Mouse (Mus musculus): ENCODE measurements at regions not wholly inside any gene's neighbourhood (a gene's known extent, or its start where the extent isn't known, plus 50 kb on each side); places are given as distances from the start of the nearest gene placed in this dataset.

GRCm38 (mm10) chr1:24943451-24943850 lies 265.0 kb downstream of the Lmbrd1 start:
- H3K4me2 ChIP-seq (replicated peaks): no peak overlapping the region
- no peaks in the 10 kb centered on the region for H3K4me1 ChIP-seq (replicated peaks; ENCODE audit: control insufficient read depth, insufficient read depth, low read length)
- ATAC-seq (ENCODE audit: low FRiP score) (no peak; the same call in 1 of the 2 replicates), DNase-seq (ENCODE audit: low spot score) (no peak)
- H3K9me3 ChIP-seq (ENCODE audit: control insufficient read depth, low read length): no peaks in the 10 kb centered on the region
- H3K4me3 ChIP-seq (replicated peaks; ENCODE audit: low read length): no peak overlapping the region
- no peaks in the 10 kb centered on the region for H3K36me3 ChIP-seq (replicated peaks; ENCODE audit: control insufficient read depth, insufficient read depth)
- whole genome bisulfite sequencing: 16% methylated on average over 2 of the region's 2 CpGs
- no peaks in the 10 kb centered on the region for H3K27me3 ChIP-seq (ENCODE audit: control insufficient read depth, insufficient read depth, low read length)
- H3K27ac ChIP-seq: no peak overlapping the region
- H3K9ac ChIP-seq: no peak overlapping the region

GRCm38 (mm10) chr1:24972681-24973080 lies 294.3 kb downstream of the Lmbrd1 start:
- ATAC-seq (ENCODE audit: low FRiP score): no peak
- Histone ChIP-seq H3K27ac (no peak overlapping the region), H3K9ac (no peak overlapping the region), H3K27me3 (ENCODE audit: control insufficient read depth, insufficient read depth, low read length) (no peaks in the 10 kb centered on the region), H3K4me2 (replicated peaks) (no peak overlapping the region), H3K9me3 (ENCODE audit: control insufficient read depth, low read length) (no peaks in the 10 kb centered on the region), H3K4me3 (replicated peaks; ENCODE audit: low read length) (no peak overlapping the region), H3K36me3 (replicated peaks; ENCODE audit: control insufficient read depth, insufficient read depth) (no peaks in the 10 kb centered on the region), H3K4me1 (replicated peaks; ENCODE audit: control insufficient read depth, insufficient read depth, low read length) (no peaks in the 10 kb centered on the region)
- 79% methylated on average over 2 of the region's 2 CpGs for WGBS
- DNase-seq (ENCODE audit: low spot score): no peak

GRCm38 (mm10) chr1:25008456-25009169 lies 330.2 kb downstream of the Lmbrd1 start:
- no peak overlapping the region for H3K9ac ChIP-seq
- H3K36me3 ChIP-seq (replicated peaks; ENCODE audit: control insufficient read depth, insufficient read depth): no peaks in the 10 kb centered on the region
- no peaks in the 10 kb centered on the region for H3K9me3 ChIP-seq (ENCODE audit: control insufficient read depth, low read length)
- no peak overlapping the region for H3K4me2 ChIP-seq (replicated peaks)
- WGBS: 72% methylated on average over 8 of the region's 8 CpGs
- ATAC-seq (ENCODE audit: low FRiP score) (peak; percentile 55; the same call in 1 of the 2 replicates), DNase-seq (ENCODE audit: low spot score) (no peak)
- H3K4me3 ChIP-seq (replicated peaks; ENCODE audit: low read length): no peak overlapping the region
- H3K27me3 ChIP-seq (ENCODE audit: control insufficient read depth, insufficient read depth, low read length): no peaks in the 10 kb centered on the region
- H3K4me1 ChIP-seq (replicated peaks; ENCODE audit: control insufficient read depth, insufficient read depth, low read length): 0 out of 2 replicates have a peak, but pooled peaks cover 4% of the 10 kb centered on the region
- no peak overlapping the region for H3K27ac ChIP-seq

- Histone ChIP-seq H3K9me3 (ENCODE audit: control insufficient read depth, low read length) (no peaks in the 10 kb centered on the region), H3K27me3 (ENCODE audit: control insufficient read depth, insufficient read depth, low read length) (no peaks in the 10 kb centered on the region), H3K4me2 (replicated peaks) (no peak overlapping the region), H3K27ac (no peak overlapping the region), H3K9ac (no peak overlapping the region), H3K36me3 (replicated peaks; ENCODE audit: control insufficient read depth, insufficient read depth) (no peaks in the 10 kb centered on the region), H3K4me1 (replicated peaks; ENCODE audit: control insufficient read depth, insufficient read depth, low read length) (0 out of 2 replicates have a peak, but pooled peaks cover 4% of the 10 kb centered on the region), H3K4me3 (replicated peaks; ENCODE audit: low read length) (no peak overlapping the region)
- ATAC-seq (ENCODE audit: low FRiP score) (no peak), DNase-seq (ENCODE audit: low spot score) (no peak)
- 64% methylated on average over 1 of the region's 1 CpGs for WGBS
These were observed 334.3 kb downstream of the Lmbrd1 start for GRCm38 (mm10) chr1:25012754-25013153.
